ENCODE assay signal across 10 mouse cellular contexts in the genomic region with DNA sequence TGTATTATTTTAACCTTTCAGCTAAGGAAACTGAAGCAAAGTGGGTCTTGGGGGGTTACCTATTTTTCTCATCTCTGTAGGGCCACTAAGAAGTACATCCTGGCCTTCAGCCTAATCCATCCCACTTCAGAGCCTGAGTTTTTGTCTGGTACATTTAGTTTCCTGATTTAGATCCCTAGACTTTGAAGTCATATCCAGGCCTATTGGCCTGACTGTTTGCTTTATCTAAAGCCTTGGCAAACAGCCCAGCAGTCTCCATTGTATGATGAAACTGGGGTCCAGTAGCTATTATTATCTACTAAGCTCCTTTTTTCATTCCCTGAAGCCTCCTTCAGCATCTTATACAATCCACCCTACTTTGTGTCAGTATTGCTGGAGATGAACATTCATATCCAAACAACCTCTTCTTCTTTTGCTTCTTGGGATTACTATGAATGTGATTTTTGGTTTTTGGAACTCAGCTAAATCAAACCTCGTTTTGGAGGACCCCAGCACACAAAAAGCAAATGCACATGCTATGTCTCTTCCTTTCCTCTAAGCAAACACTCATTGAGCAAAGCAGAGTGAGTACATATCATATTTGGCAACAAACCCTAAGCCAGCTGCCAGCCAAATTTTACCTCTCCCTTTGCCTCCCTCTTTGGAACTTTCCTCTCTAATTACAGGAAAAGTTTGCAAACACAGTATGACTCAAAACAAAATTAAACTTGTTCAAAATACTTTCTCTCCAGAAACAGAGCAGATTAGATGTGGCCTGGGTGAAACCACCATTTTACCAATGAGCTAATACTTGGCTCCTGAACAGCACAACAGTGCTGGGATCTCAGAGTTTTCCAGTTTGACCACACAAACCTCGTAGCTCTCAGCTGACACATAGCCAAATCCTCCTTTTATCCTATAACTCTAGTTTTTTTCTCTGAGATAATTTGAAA.
DNase-seq lines count a peak whose midpoint lies in the region; ATAC-seq and TF ChIP-seq lines count a peak whose summit lies in the region.
"Had no signal": no experiment of that assay in that cellular context is flagged by ENCODE, and none has a peak within 500 bp of the region (broad histone marks: within the 10 kb centered on the region; RNA-seq: fewer than 3 reads in every experiment).

No protein-coding gene starts in this region.

- H3K36me3 ChIP-seq in kidney, postnatal 0 days (ENCODE audit: insufficient read depth, low read length): no peaks in the 10 kb centered on the region
- no peaks in the 10 kb centered on the region for H3K36me3 ChIP-seq in heart, embryonic 11.5 days (ENCODE audit: control insufficient read depth, insufficient read depth, low read length)
- H3K36me3 ChIP-seq: hindbrain, embryonic 15.5 days; neural tube, embryonic 12.5 days had no signal

- 47% methylated on average over 2 of the region's 2 CpGs for WGBS in kidney, postnatal 0 days
- WGBS in heart, embryonic 11.5 days (ENCODE audit: insufficient replicate concordance): 51% methylated on average over 2 of the region's 2 CpGs

- H3K4me2 ChIP-seq in kidney, postnatal 0 days (ENCODE audit: low read length): no peak overlapping the region
- no peak overlapping the region for H3K4me2 ChIP-seq in heart, embryonic 11.5 days
- H3K4me2 ChIP-seq: hindbrain, embryonic 15.5 days; liver, embryonic 11.5 days; neural tube, embryonic 12.5 days had no signal

- ATAC-seq in kidney, postnatal 0 days (replicated peaks; ENCODE audit: low FRiP score, low read depth): no peak
- ATAC-seq in heart, embryonic 11.5 days (replicated peaks; ENCODE audit: insufficient number of reproducible peaks, low FRiP score, low TSS enrichment): no peak

- no peaks in the 10 kb centered on the region for H3K9me3 ChIP-seq in kidney, postnatal 0 days (replicated peaks; ENCODE audit: low read length)
- H3K9me3 ChIP-seq in heart, embryonic 11.5 days (replicated peaks; ENCODE audit: control insufficient read depth, low read length): no peaks in the 10 kb centered on the region
- H3K9me3 ChIP-seq: hindbrain, embryonic 15.5 days; neural tube, embryonic 12.5 days had no signal

- DNase-seq in kidney, postnatal 0 days (ENCODE audit: low spot score): peak; percentile 74
- DNase-seq in kidney, adult 9 months: no peak
- peak; percentile 19 for DNase-seq in adrenal gland, postnatal 14 days
- DNase-seq in lung, postnatal 4 days: peak; percentile 39 to 59
- DNase-seq in gastrocnemius, adult 18-20 months (ENCODE audit: low spot score): no peak
- DNase-seq in natural killer cell, adult 2 months (ENCODE audit: low spot score in 2 of 2): no peak

- no peak overlapping the region for H3K27ac ChIP-seq in kidney, postnatal 0 days
- H3K27ac ChIP-seq in heart, embryonic 11.5 days (ENCODE audit: low read depth, low read length): peak overlapping the region; percentile 62; the same call in 1 of the 2 replicates
- H3K27ac ChIP-seq: hindbrain, embryonic 15.5 days; neural tube, embryonic 12.5 days had no signal

- no peaks in the 10 kb centered on the region for H3K4me1 ChIP-seq in kidney, postnatal 0 days (replicated peaks; ENCODE audit: insufficient read depth, low read length)
- H3K4me1 ChIP-seq in heart, embryonic 11.5 days (ENCODE audit: control insufficient read depth, insufficient read depth, low read length): peaks cover 3% of the 10 kb centered on the region; the same call in 1 of the 2 replicates
- H3K4me1 ChIP-seq: hindbrain, embryonic 15.5 days; neural tube, embryonic 12.5 days had no signal

- TF ChIP-seq CTCF in kidney, postnatal 0 days (IDR thresholded peaks at IDR 0.05; ENCODE audit: low read depth): no peak

- no peak overlapping the region for H3K9ac ChIP-seq in kidney, postnatal 0 days (ENCODE audit: low read depth, low read length)
- no peak overlapping the region for H3K9ac ChIP-seq in heart, embryonic 11.5 days (ENCODE audit: low read depth, low read length)
- H3K9ac ChIP-seq: hindbrain, embryonic 15.5 days; neural tube, embryonic 12.5 days had no signal

- no peaks in the 10 kb centered on the region for H3K27me3 ChIP-seq in kidney, postnatal 0 days (ENCODE audit: insufficient read depth, low read length)
- no peaks in the 10 kb centered on the region for H3K27me3 ChIP-seq in heart, embryonic 11.5 days (ENCODE audit: control insufficient read depth, insufficient read depth, low read length)
- H3K27me3 ChIP-seq: hindbrain, embryonic 15.5 days; neural tube, embryonic 12.5 days had no signal

- no peak overlapping the region for H3K4me3 ChIP-seq in kidney, postnatal 0 days (replicated peaks; ENCODE audit: low read depth, low read length)
- H3K4me3 ChIP-seq in heart, embryonic 11.5 days (ENCODE audit: low read depth, low read length): no peak overlapping the region
- H3K4me3 ChIP-seq: hindbrain, embryonic 15.5 days; neural tube, embryonic 12.5 days had no signal

Comparison
In these comparisons a context has a peak if more than half of its experiments do, and no peak if none do; other contexts are left out.
1. DNase-seq: peak in kidney, postnatal 0 days (single experiment), adrenal gland, postnatal 14 days (single experiment) and lung, postnatal 4 days (2 of 2); none in kidney, adult 9 months (single experiment), gastrocnemius, adult 18-20 months (single experiment) and natural killer cell, adult 2 months (0 of 2).